Mouse (Mus musculus) skeletal muscle tissue, postnatal 0 days (tissue): Measurements from ENCODE around the gene Akt2. TPM values are rescaled to one million over a fixed set of nuclear protein-coding genes. Genes with fewer than 3 reads are reported as not detected.

Experiments
- polyA plus RNA-seq: library from polyadenylated mRNA; unstranded; fragments of >200 nt; fragmentation: Nextera tagmentation; extraction: Ambion mirVana; gene quantifications from 2 replicates; pipeline ENCODE4 v1.2.1, GENCODE M21; 2015

Akt2 gene
- polyA plus RNA-seq = 116 and 131 TPM in 2 replicates

DNA sequence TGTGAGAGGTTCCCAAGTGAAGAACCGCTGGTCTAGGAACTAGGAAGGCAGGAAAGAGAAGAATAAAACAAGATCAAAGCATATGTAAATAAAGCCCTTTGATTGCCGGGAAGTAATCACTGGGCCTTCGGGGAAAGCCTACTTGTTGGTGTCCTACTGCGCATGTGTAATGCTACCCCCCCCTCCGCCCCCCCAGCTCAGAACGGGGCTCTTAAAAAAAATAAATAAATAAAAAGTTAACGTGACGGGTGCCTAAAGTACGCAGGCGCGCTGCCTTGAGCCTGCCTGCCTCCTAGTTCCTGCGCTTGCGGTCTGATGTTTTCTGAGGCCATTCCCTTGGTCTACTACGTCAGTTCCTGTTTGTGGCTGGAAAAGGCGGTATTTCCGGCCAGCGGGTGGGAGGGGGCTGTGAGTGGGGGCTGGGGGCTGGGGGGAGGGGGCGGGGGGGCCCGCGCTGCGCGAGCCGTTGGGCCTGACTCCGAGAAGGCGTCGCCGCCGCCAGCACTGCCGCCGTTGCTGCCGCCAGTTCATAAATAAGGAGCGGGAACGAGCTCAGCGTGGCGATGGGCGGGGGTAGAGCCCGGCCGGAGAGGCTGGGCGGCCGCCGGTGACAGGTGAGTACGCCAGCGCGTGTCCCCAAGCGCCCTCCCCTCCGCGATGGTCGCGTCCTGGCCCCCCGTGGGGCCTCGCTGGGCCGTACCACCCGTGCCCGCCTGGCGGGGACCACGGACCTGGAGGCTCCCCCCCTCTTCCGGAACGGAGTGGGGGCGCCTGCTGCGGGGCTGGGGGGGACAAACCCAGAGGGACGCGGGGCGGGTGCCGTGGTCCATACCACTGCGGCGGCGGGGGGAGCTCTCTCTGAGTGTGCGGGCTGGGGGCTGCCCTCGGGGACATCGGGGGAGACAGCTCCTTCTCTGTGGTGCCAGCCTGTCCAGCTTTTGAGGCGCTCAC is at the start of gene Akt2:
Gene Akt2, plus strand, starts transcription at position 287 of the 951 bp plus-strand sequence.

DNA sequence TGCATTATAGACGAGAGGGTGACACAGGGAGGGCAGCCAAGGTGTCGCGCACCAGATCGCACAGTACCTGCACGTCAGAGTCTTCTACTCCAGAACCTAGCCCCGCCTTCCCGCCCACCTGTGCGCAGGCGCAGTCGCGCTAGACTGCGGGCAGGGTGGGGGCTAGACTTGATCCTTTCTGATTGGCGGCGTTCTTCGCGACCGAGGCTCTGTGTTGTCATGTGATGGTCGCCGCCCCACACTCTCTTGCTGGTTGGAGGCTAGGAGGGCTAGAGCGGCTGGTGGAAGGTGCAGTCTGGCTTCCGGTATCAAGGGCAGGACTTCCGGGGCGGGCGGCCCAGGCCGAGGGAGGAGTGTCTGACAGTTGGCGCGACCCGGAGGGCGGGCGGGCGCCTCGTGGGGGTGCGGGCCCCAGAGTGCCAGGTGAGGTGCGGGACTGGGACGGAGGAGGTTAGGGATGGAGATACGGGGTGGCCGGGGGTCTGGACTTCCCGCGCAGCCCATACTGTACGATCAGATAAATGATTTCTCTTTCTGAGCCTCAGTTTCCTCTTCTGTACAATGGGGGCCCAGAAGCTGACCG is 38.3 kb upstream of the Akt2 start, which contains the start of the genes Pld3 and 2310022A10Rik:
Gene Pld3, minus strand, starts transcription at position 288 of the 583 bp plus-strand sequence.
Gene 2310022A10Rik, plus strand, starts transcription at position 303 of the 583 bp plus-strand sequence.

GRCm38 (mm10) chr7:27653681-27654437 is 62.5 kb downstream of the Akt2 start, which contains the start of gene Ttc9b:
Gene Ttc9b (plus strand): TSS chr7:27653915.

GRCm38 (mm10) chr7:27674522-27675221 is 83.3 kb downstream of the Akt2 start, which contains the start of gene Map3k10:
Gene Map3k10 (minus strand): TSS chr7:27674598.

GRCm38 (mm10) chr7:27688815-27689612 is 97.7 kb downstream of the Akt2 start, which contains the start of gene Zfp607b:
Gene Zfp607b (plus strand): TSS chr7:27689340.

Other genes starting within 250 kb of the Akt2 start
- 5.5 and 9.9 TPM in 2 replicates for gene Shkbp1, start 235.5 kb upstream of the Akt2 start, polyA plus RNA-seq
- gene Gm20479, start 234.1 kb upstream of the Akt2 start, polyA plus RNA-seq = 0.38 and 0.88 TPM in 2 replicates
- 0.12 and 0.18 TPM in 2 replicates for gene Sptbn4, start 143.9 kb upstream of the Akt2 start, polyA plus RNA-seq
- 30.3 and 46.4 TPM in 2 replicates for gene Blvrb, start 143.6 kb upstream of the Akt2 start, polyA plus RNA-seq
- gene Sertad3, start 117.8 kb upstream of the Akt2 start, polyA plus RNA-seq = 20.3 and 21.0 TPM in 2 replicates
- gene Sertad1, start 104.6 kb upstream of the Akt2 start, polyA plus RNA-seq = 27.1 and 31.3 TPM in 2 replicates
- gene Prx, start 92.2 kb upstream of the Akt2 start, polyA plus RNA-seq = 9.2 and 10.2 TPM in 2 replicates
- gene Hipk4, start 68.3 kb upstream of the Akt2 start, polyA plus RNA-seq = 1.0 and 1.1 TPM in 2 replicates
- gene Pld3, start 38.3 kb upstream of the Akt2 start, polyA plus RNA-seq = 54.0 and 62.4 TPM in 2 replicates
- gene 2310022A10Rik, start 38.3 kb upstream of the Akt2 start, polyA plus RNA-seq = 96.5 and 111 TPM in 2 replicates
- gene Ttc9b, start 62.4 kb downstream of the Akt2 start, polyA plus RNA-seq = 0.07 TPM in 1 of 2 replicates, not detected in the other
- 2.8 and 5.1 TPM in 2 replicates for gene Map3k10, start 83.0 kb downstream of the Akt2 start, polyA plus RNA-seq
- gene Zfp607b, start 97.8 kb downstream of the Akt2 start, polyA plus RNA-seq = 2.4 and 2.8 TPM in 2 replicates
- 8.7 and 10.3 TPM in 2 replicates for gene Zfp60, start 139.8 kb downstream of the Akt2 start, polyA plus RNA-seq
- 0.87 and 0.96 TPM in 2 replicates for gene Zfp626, start 215.6 kb downstream of the Akt2 start, polyA plus RNA-seq
- gene Zfp59, start 247.1 kb downstream of the Akt2 start, polyA plus RNA-seq = 2.7 and 2.9 TPM in 2 replicates